Mouse (Mus musculus): ENCODE data around the gene Zfp36l2.
"Not testable (repeated sequence)": the region's sequence is repeated elsewhere in the genome, so short reads cannot be mapped to it uniquely, and the experiment has no call there.

GRCm38 (mm10) chr17:84234785-84235184, 47.0 kb upstream of the Zfp36l2 start:
- not testable (repeated sequence) for TF ChIP-seq CTCF (IDR thresholded peaks at IDR 0.05; ENCODE audit: low read depth, low read length); POLR2A (IDR thresholded peaks at IDR 0.05; ENCODE audit: borderline replicate concordance, low read depth, low read length)
